Mouse (Mus musculus): ENCODE measurements at regions not wholly inside any gene's neighbourhood (a gene's known extent, or its start where the extent isn't known, plus 50 kb on each side); places are given as distances from the start of the nearest gene placed in this dataset.

DNA sequence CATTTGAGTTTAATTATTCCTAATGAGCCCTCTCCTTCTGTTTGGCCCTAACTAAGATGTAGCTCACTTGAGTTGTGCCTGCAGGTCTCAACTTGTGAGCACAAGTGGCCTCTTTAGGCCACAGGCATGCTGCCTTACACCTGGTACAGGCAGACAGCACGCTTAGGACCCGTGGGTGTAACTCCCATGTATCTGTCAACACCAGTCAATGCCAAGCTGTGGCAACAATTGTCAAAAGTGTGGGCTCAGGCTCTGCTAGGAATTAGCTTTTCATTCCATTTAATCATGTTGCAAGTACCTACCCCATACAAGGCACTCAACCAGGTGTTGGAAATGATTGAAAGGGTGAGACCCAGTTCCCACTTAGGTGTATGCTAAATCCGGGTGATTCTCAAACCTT is 322.3 kb upstream of the G2e3 start:
- Histone ChIP-seq H3K4me2 (no peak overlapping the region), H3K9ac (no peak overlapping the region), H3K36me3 (ENCODE audit: insufficient read depth) (no peaks in the 10 kb centered on the region), H3K4me3 (ENCODE audit: low read depth, low read length) (no peak overlapping the region), H3K4me1 (ENCODE audit: insufficient read depth) (no peaks in the 10 kb centered on the region), H3K27ac (ENCODE audit: low read depth) (no peak overlapping the region), H3K27me3 (ENCODE audit: insufficient read depth, low read length) (no peaks in the 10 kb centered on the region), H3K9me3 (ENCODE audit: low read depth, low read length) (no peaks in the 10 kb centered on the region)
- no peak for TF ChIP-seq CTCF (IDR thresholded peaks at IDR 0.05; ENCODE audit: low read depth)
- DNase-seq, result no peak
- no peak for ATAC-seq (ENCODE audit: insufficient read depth)
- 35% methylated on average over 3 of the region's 3 CpGs for WGBS

DNA sequence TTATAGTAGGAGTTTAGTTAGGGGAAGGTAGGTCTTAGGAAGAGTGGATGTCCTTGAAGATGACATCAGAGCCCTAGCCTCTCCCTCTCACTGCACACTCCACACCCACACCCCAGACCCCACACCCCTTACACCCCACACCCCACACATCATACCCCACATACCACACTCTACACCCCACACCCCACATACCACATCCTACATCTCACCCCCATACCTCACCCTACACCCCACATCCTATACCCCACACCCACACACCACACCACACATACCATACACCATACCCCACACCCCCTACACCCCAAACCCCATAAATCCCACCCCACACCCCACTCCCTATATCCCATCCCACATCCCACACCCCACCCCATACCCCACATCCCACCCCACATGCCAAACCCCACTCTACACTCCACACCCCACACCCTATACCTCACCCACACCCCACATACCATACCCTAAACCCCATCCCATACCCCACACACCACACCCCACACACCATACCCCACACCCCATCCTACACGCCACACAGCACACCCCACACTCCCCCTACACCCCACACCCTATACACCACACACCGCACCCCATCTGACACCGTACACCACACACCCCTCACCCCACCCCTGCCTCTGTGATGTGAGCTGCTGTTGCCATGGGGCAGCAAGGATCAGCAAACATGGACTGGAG is 323.7 kb upstream of the G2e3 start:
- H3K4me3 ChIP-seq (ENCODE audit: low read depth, low read length), result no peak overlapping the region
- H3K9ac ChIP-seq, result no peak overlapping the region
- no peak for TF ChIP-seq CTCF (IDR thresholded peaks at IDR 0.05; ENCODE audit: low read depth)
- 81% methylated on average over 3 of the region's 3 CpGs for WGBS
- H3K27ac ChIP-seq (ENCODE audit: low read depth), result no peak overlapping the region
- H3K4me2 ChIP-seq, result no peak overlapping the region
- no peaks in the 10 kb centered on the region for H3K9me3 ChIP-seq (ENCODE audit: low read depth, low read length)
- DNase-seq, result no peak
- no peaks in the 10 kb centered on the region for H3K4me1 ChIP-seq (ENCODE audit: insufficient read depth)
- no peaks in the 10 kb centered on the region for H3K27me3 ChIP-seq (ENCODE audit: insufficient read depth, low read length)
- no peaks in the 10 kb centered on the region for H3K36me3 ChIP-seq (ENCODE audit: insufficient read depth)
- 0 out of 2 replicates have a peak, but pooled peaks have one; percentile 24 for ATAC-seq (ENCODE audit: insufficient read depth)

DNA sequence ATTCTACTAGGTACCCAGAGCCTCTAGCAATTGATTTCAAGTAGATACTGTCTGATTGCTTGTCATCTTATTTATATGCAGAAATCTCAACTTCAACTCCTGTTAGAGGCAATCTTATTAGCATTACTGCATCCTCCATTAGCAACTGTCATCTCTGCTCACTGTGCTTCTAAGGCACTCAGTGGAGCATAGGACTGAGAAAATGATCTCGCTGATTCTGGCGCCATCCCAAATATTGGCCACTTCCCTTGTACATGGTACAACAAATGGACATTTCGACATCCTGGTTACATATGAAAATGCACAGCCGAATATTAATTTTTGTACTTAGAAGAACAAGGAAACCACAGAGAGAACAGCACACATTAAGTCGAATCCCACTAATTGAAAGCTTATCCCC is 329.7 kb upstream of the G2e3 start:
- no peak overlapping the region for H3K4me3 ChIP-seq (ENCODE audit: low read depth, low read length)
- H3K9ac ChIP-seq, result no peak overlapping the region
- DNase-seq (peak; percentile 3), ATAC-seq (ENCODE audit: insufficient read depth) (no peak)
- H3K27me3 ChIP-seq (ENCODE audit: insufficient read depth, low read length), result no peaks in the 10 kb centered on the region
- 85% methylated on average over 5 of the region's 5 CpGs for WGBS
- no peaks in the 10 kb centered on the region for H3K9me3 ChIP-seq (ENCODE audit: low read depth, low read length)
- no peak for TF ChIP-seq CTCF (IDR thresholded peaks at IDR 0.05; ENCODE audit: low read depth)
- no peaks in the 10 kb centered on the region for H3K36me3 ChIP-seq (ENCODE audit: insufficient read depth)
- no peak overlapping the region for H3K27ac ChIP-seq (ENCODE audit: low read depth)
- no peaks in the 10 kb centered on the region for H3K4me1 ChIP-seq (ENCODE audit: insufficient read depth)
- no peak overlapping the region for H3K4me2 ChIP-seq

DNA sequence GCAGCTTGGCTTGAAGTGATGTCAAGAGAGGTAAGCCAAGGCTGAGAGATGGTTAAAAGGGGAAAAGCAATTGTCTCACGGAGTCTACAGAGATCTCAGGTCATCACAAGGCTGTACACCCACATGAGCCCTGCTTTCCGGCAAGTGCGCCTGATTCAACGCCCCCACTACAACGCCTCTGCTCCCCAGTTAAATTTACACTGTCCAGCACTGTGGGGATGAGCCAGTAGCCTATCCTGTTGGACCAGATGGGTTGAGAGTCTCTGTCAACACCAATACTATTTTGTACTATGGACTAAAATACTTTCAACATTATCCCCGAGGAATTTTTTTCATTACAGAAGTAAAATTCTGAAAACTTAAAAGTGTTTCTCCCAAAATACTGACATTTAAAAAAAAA is 331.8 kb upstream of the G2e3 start:
- DNase-seq (no peak), ATAC-seq (ENCODE audit: insufficient read depth) (no peak)
- no peak overlapping the region for H3K4me3 ChIP-seq (ENCODE audit: low read depth, low read length)
- TF ChIP-seq CTCF (IDR thresholded peaks at IDR 0.05; ENCODE audit: low read depth), result no peak
- no peak overlapping the region for H3K9ac ChIP-seq
- H3K36me3 ChIP-seq (ENCODE audit: insufficient read depth), result no peaks in the 10 kb centered on the region
- 82% methylated on average over 6 of the region's 6 CpGs for WGBS
- no peaks in the 10 kb centered on the region for H3K9me3 ChIP-seq (ENCODE audit: low read depth, low read length)
- H3K4me1 ChIP-seq (ENCODE audit: insufficient read depth), result no peaks in the 10 kb centered on the region
- H3K4me2 ChIP-seq, result no peak overlapping the region
- H3K27me3 ChIP-seq (ENCODE audit: insufficient read depth, low read length), result no peaks in the 10 kb centered on the region
- H3K27ac ChIP-seq (ENCODE audit: low read depth), result no peak overlapping the region

DNA sequence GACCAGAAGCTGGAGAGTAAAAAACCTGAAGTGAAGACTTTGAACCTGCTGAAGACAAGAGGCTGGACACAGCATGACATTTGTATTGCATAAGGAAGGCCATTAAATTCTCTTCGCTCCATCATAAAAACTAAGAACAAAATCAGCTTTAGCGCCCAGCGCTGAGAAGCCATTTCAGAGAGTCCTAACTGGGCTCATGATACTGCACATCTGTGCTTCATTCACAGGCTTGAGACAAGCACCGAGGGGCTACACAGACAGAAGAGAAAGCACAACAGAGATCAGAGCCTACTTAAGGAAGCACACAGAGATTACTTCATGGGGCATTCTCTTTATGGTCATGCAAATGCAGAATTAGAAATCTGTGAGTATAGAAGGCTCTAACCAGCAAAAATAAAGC is 338.2 kb upstream of the G2e3 start:
- no peak overlapping the region for H3K4me3 ChIP-seq (ENCODE audit: low read depth, low read length)
- H3K27me3 ChIP-seq (ENCODE audit: insufficient read depth, low read length), result no peaks in the 10 kb centered on the region
- H3K9ac ChIP-seq, result no peak overlapping the region
- TF ChIP-seq CTCF (IDR thresholded peaks at IDR 0.05; ENCODE audit: low read depth), result no peak
- no peaks in the 10 kb centered on the region for H3K9me3 ChIP-seq (ENCODE audit: low read depth, low read length)
- no peaks in the 10 kb centered on the region for H3K4me1 ChIP-seq (ENCODE audit: insufficient read depth)
- WGBS, result 87% methylated on average over 4 of the region's 4 CpGs
- H3K36me3 ChIP-seq (ENCODE audit: insufficient read depth), result no peaks in the 10 kb centered on the region
- DNase-seq, result no peak
- no peak overlapping the region for H3K4me2 ChIP-seq
- no peak overlapping the region for H3K27ac ChIP-seq (ENCODE audit: low read depth)
- no peak for ATAC-seq (ENCODE audit: insufficient read depth)

DNA sequence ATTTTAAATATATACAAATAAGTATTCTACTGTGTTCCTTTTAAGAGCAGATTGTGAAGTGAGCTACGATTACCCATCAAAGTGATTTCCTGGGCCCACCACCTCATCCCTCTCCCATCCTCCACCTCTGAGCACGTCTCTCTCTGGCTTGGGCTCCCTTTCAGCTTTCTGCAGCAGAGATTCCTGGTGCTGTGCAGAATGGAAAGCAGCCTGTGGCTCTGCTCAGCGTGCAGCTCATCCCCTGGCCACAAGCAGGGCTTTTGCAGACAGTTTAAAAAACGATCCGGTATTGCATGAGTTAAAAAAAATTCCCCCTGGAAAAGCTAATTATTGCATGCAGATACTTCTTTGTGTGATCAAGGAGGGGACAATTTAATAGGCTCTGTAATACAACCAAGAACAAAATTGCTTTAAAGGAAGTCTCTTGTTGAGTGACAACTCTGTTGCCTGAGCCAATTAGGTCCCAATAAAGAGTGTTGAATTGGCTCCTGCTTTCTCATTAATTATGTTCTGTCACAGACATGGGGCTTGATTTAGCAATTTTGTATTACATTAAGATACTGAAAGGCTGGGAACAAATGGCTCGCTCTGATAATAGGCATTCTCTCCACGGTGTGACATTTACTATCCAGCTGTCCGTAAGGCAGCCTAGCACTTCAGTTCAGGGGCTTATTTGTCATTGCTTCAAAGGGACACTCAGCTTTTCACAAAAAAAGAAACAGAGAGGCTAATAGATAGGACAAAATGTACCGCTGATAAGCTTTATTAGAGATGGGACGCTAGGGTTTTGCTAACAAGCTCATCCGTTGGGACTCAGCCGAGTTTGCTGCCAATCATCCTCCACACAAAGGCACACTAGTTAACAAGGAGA is 345.9 kb upstream of the G2e3 start:
- ATAC-seq (ENCODE audit: insufficient read depth) (peak; percentile 54), DNase-seq (peak; percentile 56)
- Histone ChIP-seq H3K4me2 (peak overlapping the region; percentile 31; the same call in 1 of the 2 replicates), H3K27ac (ENCODE audit: low read depth) (no peak overlapping the region), H3K36me3 (ENCODE audit: insufficient read depth) (no peaks in the 10 kb centered on the region), H3K4me3 (ENCODE audit: low read depth, low read length) (no peak overlapping the region), H3K9ac (no peak overlapping the region), H3K4me1 (ENCODE audit: insufficient read depth) (no peaks in the 10 kb centered on the region), H3K27me3 (ENCODE audit: insufficient read depth, low read length) (no peaks in the 10 kb centered on the region), H3K9me3 (ENCODE audit: low read depth, low read length) (no peaks in the 10 kb centered on the region)
- no peak for TF ChIP-seq CTCF (IDR thresholded peaks at IDR 0.05; ENCODE audit: low read depth)
- 26% methylated on average over 12 of the region's 12 CpGs for WGBS

DNA sequence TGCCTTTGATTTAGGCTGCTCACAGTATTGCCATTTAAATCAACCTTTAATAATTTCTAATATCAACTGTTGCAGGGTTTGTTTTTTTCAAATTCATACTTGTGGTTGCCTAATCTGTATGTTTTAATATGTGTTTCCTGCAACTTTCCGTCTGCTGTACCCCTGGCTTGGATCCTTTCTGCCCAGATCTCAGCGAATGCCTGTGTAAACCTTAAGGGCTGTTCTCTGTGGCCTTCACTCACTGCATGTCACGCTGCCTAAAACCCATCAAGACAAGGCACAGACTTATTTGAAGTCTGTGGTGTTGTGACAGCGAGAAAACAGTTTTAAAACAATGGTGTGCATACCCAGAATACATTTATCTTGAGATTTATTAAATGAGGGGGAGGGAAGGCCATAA is 346.8 kb upstream of the G2e3 start:
- H3K9me3 ChIP-seq (ENCODE audit: low read depth, low read length), result no peaks in the 10 kb centered on the region
- H3K4me2 ChIP-seq, result peak overlapping the region; percentile 50; the same call in 1 of the 2 replicates
- no peak for TF ChIP-seq CTCF (IDR thresholded peaks at IDR 0.05; ENCODE audit: low read depth)
- no peak overlapping the region for H3K4me3 ChIP-seq (ENCODE audit: low read depth, low read length)
- no peaks in the 10 kb centered on the region for H3K27me3 ChIP-seq (ENCODE audit: insufficient read depth, low read length)
- H3K36me3 ChIP-seq (ENCODE audit: insufficient read depth), result no peaks in the 10 kb centered on the region
- H3K27ac ChIP-seq (ENCODE audit: low read depth), result no peak overlapping the region
- WGBS, result 26% methylated on average over 4 of the region's 4 CpGs
- H3K4me1 ChIP-seq (ENCODE audit: insufficient read depth), result no peaks in the 10 kb centered on the region
- no peak overlapping the region for H3K9ac ChIP-seq
- DNase-seq (peak; percentile 65), ATAC-seq (ENCODE audit: insufficient read depth) (peak; percentile 48)

Measured in lung, embryonic 14.5 days (tissue).